Mouse (Mus musculus) kidney, embryonic 14.5 days (tissue): ENCODE measurements around the gene Brf1. TPM values are rescaled to one million over a fixed set of nuclear protein-coding genes. Genes with fewer than 3 reads are reported as not detected.

ENCODE experiments used
- ATAC-seq: fragments of 200-750 bp; cut with Nextera tagmentation; 2 replicates; pipeline ENCODE4 v1.8.0; 2017; ENCODE audit warnings: moderate number of reproducible peaks, mild to moderate bottlenecking, moderate TSS enrichment, moderate library complexity; ENCODE audit not compliant: low FRiP score, low TSS enrichment
- H3K27ac ChIP-seq: fragments of 300-500 bp; sonication (generic); 2 replicates; pipeline ENCODE4 v1.5.1; 2014; ENCODE audit warnings: low read depth, mild to moderate bottlenecking, low read length, moderate library complexity, mixed read lengths
- H3K27me3 ChIP-seq: fragments of 300-500 bp; sonication (generic); 2 replicates; pipeline ENCODE4 v1.6.1; 2014; ENCODE audit warnings: mild to moderate bottlenecking, low read length; ENCODE audit not compliant: control insufficient read depth, insufficient read depth
- H3K36me3 ChIP-seq: fragments of 300-500 bp; sonication (generic); 2 replicates; pipeline ENCODE4 v1.6.1; 2014; ENCODE audit warnings: low read length, mixed read lengths; ENCODE audit not compliant: control insufficient read depth, insufficient read depth
- H3K4me1 ChIP-seq: fragments of 300-500 bp; sonication (generic); 2 replicates; pipeline ENCODE4 v1.6.1; 2014; ENCODE audit warnings: low read length, mixed read lengths; ENCODE audit not compliant: control insufficient read depth, insufficient read depth
- H3K4me2 ChIP-seq: fragments of 300-500 bp; sonication (generic); replicated peaks from 2 replicates; pipeline ENCODE4 v1.6.1; 2014; ENCODE audit warnings: low read depth, mild to moderate bottlenecking, low read length
- H3K4me3 ChIP-seq: fragments of 300-500 bp; sonication (generic); 2 replicates; pipeline ENCODE4 v1.5.1; 2014; ENCODE audit warnings: mild to moderate bottlenecking, low read length
- H3K9ac ChIP-seq: fragments of 300-500 bp; sonication (generic); 2 replicates; pipeline ENCODE4 v1.6.1; 2014; ENCODE audit warnings: low read depth, mild to moderate bottlenecking, low read length, moderate library complexity
- H3K9me3 ChIP-seq: fragments of 300-500 bp; sonication (generic); 2 replicates; pipeline ENCODE4 v1.6.1; 2016; ENCODE audit warnings: low read length; ENCODE audit not compliant: control insufficient read depth
- WGBS: fragments of 180-500 bp; shearing (Covaris S2); extraction: QIAGEN DNeasy Blood & Tissue Kit; methylation state at CpG from one replicate; pipeline ENCODE4 v1.1.7; 2014; 5-methylcytosine and 5-hydroxymethylcytosine counted together
- polyA plus RNA-seq: library from polyadenylated mRNA; unstranded; fragments of >200 nt; fragmentation: Nextera tagmentation; extraction: Ambion mirVana; gene quantifications from 2 replicates; pipeline ENCODE4 v1.2.1, GENCODE M21; 2014

Gene Brf1
- polyA plus RNA-seq, 1 experiment from 2014 or later: 75.6 TPM

DNA sequence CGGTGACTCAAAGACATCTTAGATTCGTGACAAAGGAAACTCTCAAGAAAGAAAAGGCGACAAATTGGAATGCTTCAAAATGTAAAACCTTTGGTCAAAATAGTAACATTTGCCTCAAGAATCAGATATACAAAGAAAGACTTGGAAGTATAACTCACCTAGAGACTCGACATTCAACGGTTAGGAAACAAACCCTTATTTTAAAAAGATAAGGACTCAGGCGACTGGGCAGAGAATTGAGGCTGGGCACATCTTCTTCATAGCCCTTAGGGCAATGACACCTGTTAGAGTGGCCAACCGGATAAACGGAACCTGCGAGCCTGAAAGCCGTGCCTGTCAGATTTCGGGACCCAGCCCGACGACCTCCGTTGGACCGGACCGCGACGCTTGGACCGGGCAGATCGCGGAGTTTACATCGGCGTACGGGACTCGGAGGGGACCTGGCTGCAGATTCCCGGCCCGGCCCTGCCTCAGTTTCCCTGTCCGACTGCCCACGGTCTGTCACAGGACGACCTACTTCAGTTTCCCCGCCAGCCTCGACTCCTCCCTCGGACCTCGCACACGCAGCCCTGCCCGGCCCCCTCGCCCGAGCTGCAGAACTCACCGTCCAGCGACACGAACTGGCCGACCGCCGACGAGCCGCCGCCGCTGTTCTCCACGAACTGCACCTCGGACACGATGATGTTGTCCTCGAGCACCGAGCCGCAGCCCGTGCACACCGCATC, 773 bp downstream of the Brf1 start:
- Histone ChIP-seq H3K36me3 (peaks cover 3% of the 10 kb centered on the region; the same call in 1 of the 2 replicates), H3K4me3 (peak overlapping the region; percentile 80), H3K27ac (peak overlapping the region; percentile 89), H3K9ac (peak overlapping the region; percentile 96), H3K27me3 (no peaks in the 10 kb centered on the region), H3K4me2 (peak overlapping the region; percentile 63), H3K4me1 (peaks cover 15% of the 10 kb centered on the region), H3K9me3 (no peaks in the 10 kb centered on the region)
- 0 out of 2 replicates have a peak, but pooled peaks have one; percentile 6 for ATAC-seq
- 2% methylated on average over 55 of the region's 56 CpGs for WGBS

DNA sequence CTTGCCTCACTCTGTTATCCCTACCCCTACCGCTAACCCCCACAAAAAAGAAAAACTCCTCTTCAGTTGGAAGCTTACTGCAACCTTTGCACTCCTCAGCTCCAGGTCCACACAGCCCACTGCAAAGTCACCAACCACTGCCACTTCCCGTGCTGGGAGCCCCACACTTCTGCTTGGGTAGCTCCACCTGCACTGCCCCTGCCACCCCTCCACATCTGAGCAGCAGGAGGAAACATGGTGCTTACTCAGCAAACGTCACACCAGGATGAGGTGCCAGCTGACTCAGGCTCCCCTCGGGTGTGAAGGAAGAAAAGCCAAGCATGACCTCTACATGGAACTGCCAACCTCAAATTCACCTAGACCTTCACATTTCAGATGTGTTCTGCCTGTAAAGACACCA, 6.4 kb downstream of the Brf1 start:
- Histone ChIP-seq H3K4me2 (no peak overlapping the region), H3K9ac (no peak overlapping the region), H3K27me3 (no peaks in the 10 kb centered on the region), H3K4me3 (no peak overlapping the region), H3K4me1 (peaks cover 10% of the 10 kb centered on the region), H3K9me3 (no peaks in the 10 kb centered on the region), H3K36me3 (peaks cover 26% of the 10 kb centered on the region; the same call in 1 of the 2 replicates), H3K27ac (no peak overlapping the region)
- WGBS: 57% methylated on average over 4 of the region's 4 CpGs
- ATAC-seq: 0 out of 2 replicates have a peak, but pooled peaks have one; percentile 13

DNA sequence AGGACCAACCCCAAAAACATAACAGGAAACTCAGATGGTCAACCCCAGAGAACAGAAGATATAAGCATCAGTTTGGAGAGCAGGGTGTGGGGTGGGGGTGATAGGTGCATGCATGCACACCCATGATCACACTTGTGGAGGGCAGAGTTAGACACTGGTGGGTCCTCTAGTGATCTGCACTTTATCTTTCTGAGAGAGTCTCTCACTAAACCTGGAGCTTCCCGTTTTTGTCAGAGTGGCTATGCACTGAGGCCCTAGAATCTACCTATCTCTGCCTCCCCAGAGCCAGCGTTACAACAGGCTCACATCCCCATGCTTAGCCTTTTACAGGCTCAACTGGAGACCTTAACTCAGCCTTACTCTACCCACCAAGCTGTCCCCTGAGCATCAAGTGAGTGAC, 9.1 kb downstream of the Brf1 start:
- no peak overlapping the region for H3K4me2 ChIP-seq
- no peak overlapping the region for H3K9ac ChIP-seq
- no peaks in the 10 kb centered on the region for H3K9me3 ChIP-seq
- ATAC-seq: no peak
- H3K36me3 ChIP-seq: peaks cover 41% of the 10 kb centered on the region
- no peak overlapping the region for H3K4me3 ChIP-seq
- H3K27me3 ChIP-seq: no peaks in the 10 kb centered on the region
- H3K4me1 ChIP-seq: no peaks in the 10 kb centered on the region; the same call in 1 of the 2 replicates
- 98% methylated on average over 2 of the region's 2 CpGs for WGBS
- no peak overlapping the region for H3K27ac ChIP-seq

DNA sequence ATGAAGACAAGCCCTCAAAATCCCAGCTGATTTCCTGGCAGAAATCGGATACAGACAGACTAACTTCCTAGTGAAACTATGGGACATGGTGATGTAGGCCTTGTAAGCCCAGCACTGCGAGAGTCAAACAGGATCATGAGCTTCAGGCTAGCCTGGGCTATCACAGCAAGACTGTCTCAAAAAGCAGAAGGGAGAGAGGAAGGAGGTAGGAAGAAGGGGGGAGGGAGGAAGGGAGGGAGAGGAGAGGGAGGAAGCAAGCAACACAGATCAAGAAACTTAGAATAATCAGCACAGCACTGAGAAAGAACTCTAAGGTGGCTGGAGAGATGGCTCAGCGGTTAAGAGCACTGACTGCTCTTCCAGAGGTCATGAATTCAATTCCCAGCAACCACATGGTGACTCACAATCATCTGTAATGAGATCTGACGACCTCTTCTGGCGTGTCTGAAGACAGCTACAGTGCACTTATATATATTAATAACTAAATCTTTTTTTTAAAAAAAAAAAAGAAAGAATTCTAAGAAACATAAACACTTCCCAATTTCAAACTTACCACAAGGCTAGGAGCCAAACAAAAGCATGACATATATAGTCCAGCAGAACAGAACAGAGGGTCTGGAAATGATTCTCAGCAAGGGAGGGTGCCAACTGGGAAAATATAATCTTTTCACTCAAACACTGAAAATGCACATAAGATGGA, 9.6 kb downstream of the Brf1 start:
- Histone ChIP-seq H3K27ac (no peak overlapping the region), H3K4me1 (no peaks in the 10 kb centered on the region; the same call in 1 of the 2 replicates), H3K4me2 (no peak overlapping the region), H3K9ac (no peak overlapping the region), H3K27me3 (no peaks in the 10 kb centered on the region), H3K4me3 (no peak overlapping the region), H3K36me3 (peaks cover 45% of the 10 kb centered on the region), H3K9me3 (no peaks in the 10 kb centered on the region)
- WGBS: 84% methylated on average over 5 of the region's 5 CpGs
- ATAC-seq: no peak

DNA sequence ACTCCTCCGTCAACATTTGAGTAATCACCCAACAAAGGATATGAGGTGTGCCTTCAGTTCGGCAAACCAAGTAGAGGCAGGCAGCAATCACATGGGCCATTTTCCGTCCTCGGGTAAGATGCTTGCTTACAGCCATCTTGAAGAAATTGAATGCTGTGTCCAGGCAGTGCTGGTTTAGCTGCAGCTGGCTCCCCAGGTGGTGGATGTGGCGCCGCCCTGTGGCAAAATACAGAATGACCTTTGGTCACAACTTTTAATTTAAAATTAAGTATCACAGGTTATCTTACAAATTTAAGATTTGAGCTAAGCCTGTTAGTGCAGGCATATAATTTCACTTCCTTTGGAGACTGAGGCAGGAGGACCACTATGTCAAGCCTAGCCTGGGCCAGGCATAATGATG, 12.6 kb downstream of the Brf1 start:
- peaks cover 63% of the 10 kb centered on the region for H3K36me3 ChIP-seq
- no peak for ATAC-seq
- H3K4me1 ChIP-seq: no peaks in the 10 kb centered on the region
- H3K27me3 ChIP-seq: no peaks in the 10 kb centered on the region
- no peaks in the 10 kb centered on the region for H3K9me3 ChIP-seq
- H3K4me3 ChIP-seq: no peak overlapping the region
- H3K27ac ChIP-seq: no peak overlapping the region
- no peak overlapping the region for H3K9ac ChIP-seq
- 69% methylated on average over 6 of the region's 6 CpGs for WGBS
- no peak overlapping the region for H3K4me2 ChIP-seq

DNA sequence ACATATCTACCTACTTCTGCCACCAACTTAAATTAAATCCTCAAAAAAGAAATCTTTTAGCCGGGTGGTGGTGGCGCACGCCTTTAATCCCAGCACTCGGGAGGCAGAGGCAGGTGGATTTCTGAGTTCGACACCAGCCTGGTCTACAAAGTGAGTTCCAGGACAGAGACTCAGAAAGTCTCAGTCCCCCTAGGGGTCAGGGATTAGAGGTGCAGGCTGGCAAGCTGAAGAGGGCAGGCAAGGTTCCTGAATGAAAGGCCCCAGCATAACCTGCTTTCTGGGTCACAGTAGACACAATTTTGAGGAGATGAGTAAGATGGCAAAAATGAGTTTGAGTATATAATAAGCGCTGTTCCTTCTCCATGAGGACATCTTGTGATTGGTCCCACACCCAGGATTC, 15.2 kb downstream of the Brf1 start:
- no peaks in the 10 kb centered on the region for H3K9me3 ChIP-seq
- WGBS: 94% methylated on average over 6 of the region's 6 CpGs
- H3K27me3 ChIP-seq: no peaks in the 10 kb centered on the region
- no peak overlapping the region for H3K4me3 ChIP-seq
- H3K4me1 ChIP-seq: no peaks in the 10 kb centered on the region
- no peak overlapping the region for H3K27ac ChIP-seq
- H3K36me3 ChIP-seq: peaks cover 68% of the 10 kb centered on the region
- H3K9ac ChIP-seq: no peak overlapping the region
- H3K4me2 ChIP-seq: no peak overlapping the region
- no peak for ATAC-seq

DNA sequence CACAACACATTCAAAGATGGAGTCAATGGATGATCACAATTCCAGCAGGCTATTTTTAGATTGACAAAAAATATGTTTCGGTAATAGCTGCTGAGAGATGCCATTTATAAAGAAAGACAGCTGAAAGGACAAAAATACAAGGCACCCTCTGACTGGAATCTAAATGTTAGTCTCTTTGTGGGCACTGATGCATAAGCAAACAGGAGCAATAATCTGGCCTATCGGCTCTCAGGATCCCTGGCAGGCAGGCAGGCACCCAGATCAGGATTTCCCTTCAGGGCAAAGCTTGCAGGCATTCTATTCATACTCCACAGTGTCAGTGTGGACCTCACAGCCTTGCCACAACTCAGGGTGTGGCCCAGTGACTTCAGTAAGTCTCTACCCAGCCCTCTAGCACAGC, 18.5 kb downstream of the Brf1 start:
- ATAC-seq: no peak
- Histone ChIP-seq H3K4me3 (no peak overlapping the region), H3K4me1 (peaks cover 6% of the 10 kb centered on the region; the same call in 1 of the 2 replicates), H3K27ac (no peak overlapping the region), H3K36me3 (peaks cover 80% of the 10 kb centered on the region), H3K9ac (no peak overlapping the region), H3K4me2 (no peak overlapping the region), H3K9me3 (no peaks in the 10 kb centered on the region), H3K27me3 (no peaks in the 10 kb centered on the region)
- WGBS: 85% methylated on average over 2 of the region's 2 CpGs

DNA sequence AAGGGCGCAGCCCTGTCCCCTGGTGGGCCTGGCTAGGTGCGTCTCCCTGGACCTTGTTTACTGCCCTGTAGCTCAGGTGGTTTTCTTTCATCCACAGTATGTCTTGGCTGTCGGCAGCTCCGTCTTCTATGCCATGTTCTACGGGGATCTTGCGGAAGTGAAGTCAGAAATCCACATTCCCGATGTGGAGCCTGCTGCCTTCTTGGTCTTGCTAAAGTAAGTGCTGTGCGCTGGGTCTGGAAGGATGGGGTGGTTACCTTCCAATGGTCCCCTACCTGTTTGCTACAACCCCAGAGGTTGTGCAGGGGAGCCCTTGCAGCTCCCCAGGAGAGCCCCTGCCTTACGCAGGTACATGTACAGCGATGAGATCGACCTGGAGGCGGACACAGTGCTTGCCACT, 23.3 kb downstream of the Brf1 start:
- Histone ChIP-seq H3K4me1 (peaks cover 9% of the 10 kb centered on the region; the same call in 1 of the 2 replicates), H3K36me3 (peaks cover 63% of the 10 kb centered on the region)
- no peak; the same call in 1 of the 2 replicates for ATAC-seq

More for the DNA sequence above, 23.3 kb downstream of the Brf1 start:
- Histone ChIP-seq H3K9me3 (no peaks in the 10 kb centered on the region), H3K27ac (peak overlapping the region; percentile 89), H3K4me2 (peak overlapping the region; percentile 90), H3K4me3 (peak overlapping the region; percentile 76), H3K9ac (peak overlapping the region; percentile 89), H3K27me3 (no peaks in the 10 kb centered on the region)
- 48% methylated on average over 12 of the region's 12 CpGs for WGBS
